Mouse (Mus musculus) liver, embryonic 12.5 days (tissue): ENCODE data around the gene Usp8. TPM values are rescaled to one million over a fixed set of nuclear protein-coding genes. Genes with fewer than 3 reads are reported as not detected.

Experiments used
- ATAC-seq: fragments of 200-750 bp; cut with Nextera tagmentation; 2 replicates; pipeline ENCODE4 v1.8.0; 2017; ENCODE audit warnings: moderate number of reproducible peaks, mild to moderate bottlenecking, moderate library complexity
- H3K27ac ChIP-seq: fragments of 300-500 bp; sonication (generic); 2 replicates; pipeline ENCODE4 v1.5.1; 2016; ENCODE audit warnings: mild to moderate bottlenecking
- H3K27me3 ChIP-seq: fragments of 300-500 bp; sonication (generic); replicated peaks from 2 replicates; pipeline ENCODE4 v1.6.1; 2016; ENCODE audit warnings: mild to moderate bottlenecking, moderate library complexity
- H3K36me3 ChIP-seq: fragments of 300-500 bp; sonication (generic); 2 replicates; pipeline ENCODE4 v1.6.1; 2016; ENCODE audit warnings: mild to moderate bottlenecking, moderate library complexity
- H3K4me1 ChIP-seq: fragments of 300-500 bp; sonication (generic); 2 replicates; pipeline ENCODE4 v1.6.1; 2016
- H3K4me2 ChIP-seq: fragments of 300-500 bp; sonication (generic); 2 replicates; pipeline ENCODE4 v1.6.1; 2016; ENCODE audit warnings: mild to moderate bottlenecking, moderate library complexity
- H3K4me3 ChIP-seq: fragments of 300-500 bp; sonication (generic); 2 replicates; pipeline ENCODE4 v1.5.1; 2016; ENCODE audit warnings: mild to moderate bottlenecking, moderate library complexity
- H3K9ac ChIP-seq: fragments of 300-500 bp; sonication (generic); 2 replicates; pipeline ENCODE4 v1.6.1; 2016; ENCODE audit warnings: mild to moderate bottlenecking, moderate library complexity
- H3K9me3 ChIP-seq: fragments of 300-500 bp; sonication (generic); replicated peaks from 2 replicates; pipeline ENCODE4 v1.6.1; 2016; ENCODE audit warnings: mild to moderate bottlenecking, moderate library complexity
- WGBS: fragments of 180-500 bp; shearing (Covaris S2); methylation state at CpG from one replicate; pipeline ENCODE4 v1.1.7; 2016; ENCODE audit not compliant: insufficient replicate concordance; 5-methylcytosine and 5-hydroxymethylcytosine counted together
- polyA plus RNA-seq: library from polyadenylated mRNA; unstranded; fragments of >200 nt; fragmentation: Nextera tagmentation; extraction: Ambion mirVana; gene quantifications from 2 replicates; pipeline ENCODE4 v1.2.1, GENCODE M21; 2016

The Usp8 gene
- polyA plus RNA-seq, 1 experiment from 2014 or later, result 27.7 TPM

- H3K27me3 ChIP-seq, result no peaks in the 10 kb centered on the region
- no peak for ATAC-seq
- H3K9ac ChIP-seq, result no peak overlapping the region
- no peaks in the 10 kb centered on the region for H3K9me3 ChIP-seq
- WGBS, result 53% methylated on average over 1 of the region's 1 CpGs
- peaks cover 18% of the 10 kb centered on the region for H3K36me3 ChIP-seq
- H3K4me1 ChIP-seq, result peaks cover 8% of the 10 kb centered on the region; the same call in 1 of the 2 replicates
- no peak overlapping the region; the same call in 1 of the 2 replicates for H3K27ac ChIP-seq
- no peak overlapping the region for H3K4me2 ChIP-seq
- H3K4me3 ChIP-seq, result no peak overlapping the region
Observed at GRCm38 (mm10) chr2:126682937-126683336, 24.2 kb upstream of the Usp8 start.

GRCm38 (mm10) chr2:126691290-126691689, 15.8 kb upstream of the Usp8 start:
- H3K27ac ChIP-seq, result no peak overlapping the region
- ATAC-seq, result no peak
- no peaks in the 10 kb centered on the region for H3K4me1 ChIP-seq
- H3K9me3 ChIP-seq, result no peaks in the 10 kb centered on the region
- H3K27me3 ChIP-seq, result no peaks in the 10 kb centered on the region
- 71% methylated on average over 3 of the region's 3 CpGs for WGBS
- no peak overlapping the region for H3K4me2 ChIP-seq
- H3K4me3 ChIP-seq, result no peak overlapping the region
- H3K9ac ChIP-seq, result no peak overlapping the region
- H3K36me3 ChIP-seq, result no peaks in the 10 kb centered on the region

- no peak overlapping the region for H3K4me3 ChIP-seq
- peaks cover 4% of the 10 kb centered on the region; the same call in 1 of the 2 replicates for H3K27me3 ChIP-seq
- H3K27ac ChIP-seq, result no peak overlapping the region
- no peaks in the 10 kb centered on the region for H3K4me1 ChIP-seq
- no peak overlapping the region for H3K4me2 ChIP-seq
- H3K9me3 ChIP-seq, result no peaks in the 10 kb centered on the region
- H3K9ac ChIP-seq, result no peak overlapping the region
- 56% methylated on average over 6 of the region's 6 CpGs for WGBS
- ATAC-seq, result no peak
- no peaks in the 10 kb centered on the region for H3K36me3 ChIP-seq
Observed at GRCm38 (mm10) chr2:126695285-126695684, 11.8 kb upstream of the Usp8 start.

- Histone ChIP-seq H3K9me3 (no peaks in the 10 kb centered on the region), H3K4me2 (peak overlapping the region; percentile 84), H3K4me1 (peaks cover 10% of the 10 kb centered on the region), H3K27me3 (peaks cover 16% of the 10 kb centered on the region), H3K27ac (peak overlapping the region; percentile 77), H3K4me3 (peak overlapping the region; percentile 94), H3K9ac (peak overlapping the region; percentile 88), H3K36me3 (0 out of 2 replicates have a peak, but pooled peaks cover 4% of the 10 kb centered on the region)
- WGBS, result 1% methylated on average over 23 of the region's 23 CpGs
- ATAC-seq, result peak; percentile 82
Observed at GRCm38 (mm10) chr2:126707438-126707779, 281 bp downstream of the Usp8 start.

GRCm38 (mm10) chr2:126708361-126708760, 1.2 kb downstream of the Usp8 start:
- Histone ChIP-seq H3K4me2 (peak overlapping the region; percentile 84), H3K36me3 (0 out of 2 replicates have a peak, but pooled peaks cover 7% of the 10 kb centered on the region), H3K27me3 (peaks cover 16% of the 10 kb centered on the region), H3K4me1 (peaks cover 10% of the 10 kb centered on the region), H3K9ac (peak overlapping the region; percentile 88), H3K27ac (no peak overlapping the region), H3K4me3 (peak overlapping the region; percentile 94), H3K9me3 (no peaks in the 10 kb centered on the region)
- 45% methylated on average over 4 of the region's 4 CpGs for WGBS
- ATAC-seq, result no peak

- 91% methylated on average over 5 of the region's 5 CpGs for WGBS
- Histone ChIP-seq H3K4me1 (peaks cover 22% of the 10 kb centered on the region), H3K4me3 (no peak overlapping the region), H3K9ac (no peak overlapping the region), H3K4me2 (no peak overlapping the region), H3K27ac (no peak overlapping the region), H3K9me3 (no peaks in the 10 kb centered on the region), H3K36me3 (peaks cover 11% of the 10 kb centered on the region), H3K27me3 (no peaks in the 10 kb centered on the region)
- ATAC-seq, result no peak
Observed at GRCm38 (mm10) chr2:126712526-126712925, 5.4 kb downstream of the Usp8 start.

GRCm38 (mm10) chr2:126712950-126713349, 5.8 kb downstream of the Usp8 start:
- ATAC-seq, result no peak
- no peak overlapping the region for H3K27ac ChIP-seq
- H3K9me3 ChIP-seq, result no peaks in the 10 kb centered on the region
- no peaks in the 10 kb centered on the region for H3K27me3 ChIP-seq
- peaks cover 15% of the 10 kb centered on the region for H3K36me3 ChIP-seq
- H3K4me1 ChIP-seq, result peaks cover 20% of the 10 kb centered on the region
- no peak overlapping the region for H3K4me2 ChIP-seq
- no peak overlapping the region for H3K4me3 ChIP-seq
- H3K9ac ChIP-seq, result no peak overlapping the region

- Histone ChIP-seq H3K4me1 (peaks cover 4% of the 10 kb centered on the region; the same call in 1 of the 2 replicates), H3K36me3 (peaks cover 62% of the 10 kb centered on the region), H3K27ac (no peak overlapping the region), H3K4me2 (no peak overlapping the region), H3K9ac (no peak overlapping the region), H3K4me3 (no peak overlapping the region), H3K27me3 (no peaks in the 10 kb centered on the region), H3K9me3 (no peaks in the 10 kb centered on the region)
- no peak for ATAC-seq
- 94% methylated on average over 4 of the region's 4 CpGs for WGBS
Observed at GRCm38 (mm10) chr2:126729207-126729606, 22.1 kb downstream of the Usp8 start.

- WGBS, result 82% methylated on average over 2 of the region's 2 CpGs
- Histone ChIP-seq H3K36me3 (peaks cover 72% of the 10 kb centered on the region), H3K27me3 (no peaks in the 10 kb centered on the region), H3K27ac (no peak overlapping the region), H3K9ac (no peak overlapping the region), H3K4me3 (no peak overlapping the region), H3K4me2 (no peak overlapping the region), H3K4me1 (peaks cover 4% of the 10 kb centered on the region; the same call in 1 of the 2 replicates), H3K9me3 (no peaks in the 10 kb centered on the region)
- ATAC-seq, result no peak
Observed at GRCm38 (mm10) chr2:126730502-126730901, 23.4 kb downstream of the Usp8 start.

GRCm38 (mm10) chr2:126735339-126736073, 28.4 kb downstream of the Usp8 start:
- H3K27me3 ChIP-seq, result no peaks in the 10 kb centered on the region
- no peak for ATAC-seq
- WGBS, result 78% methylated on average over 6 of the region's 6 CpGs
- H3K9ac ChIP-seq, result no peak overlapping the region
- H3K4me3 ChIP-seq, result no peak overlapping the region
- peaks cover 78% of the 10 kb centered on the region for H3K36me3 ChIP-seq
- H3K4me1 ChIP-seq, result no peaks in the 10 kb centered on the region
- H3K27ac ChIP-seq, result no peak overlapping the region
- H3K9me3 ChIP-seq, result no peaks in the 10 kb centered on the region
- no peak overlapping the region for H3K4me2 ChIP-seq

GRCm38 (mm10) chr2:126740314-126740713, 33.2 kb downstream of the Usp8 start:
- no peak for ATAC-seq
- Histone ChIP-seq H3K4me3 (no peak overlapping the region), H3K4me2 (no peak overlapping the region), H3K9ac (no peak overlapping the region), H3K27me3 (no peaks in the 10 kb centered on the region), H3K36me3 (peaks cover 81% of the 10 kb centered on the region), H3K27ac (no peak overlapping the region), H3K4me1 (no peaks in the 10 kb centered on the region), H3K9me3 (no peaks in the 10 kb centered on the region)
- WGBS, result 72% methylated on average over 2 of the region's 2 CpGs

GRCm38 (mm10) chr2:126743389-126743788, 36.3 kb downstream of the Usp8 start:
- WGBS, result 83% methylated on average over 5 of the region's 5 CpGs
- Histone ChIP-seq H3K9ac (no peak overlapping the region), H3K4me3 (no peak overlapping the region), H3K27ac (no peak overlapping the region), H3K9me3 (no peaks in the 10 kb centered on the region), H3K27me3 (no peaks in the 10 kb centered on the region), H3K36me3 (peaks cover 85% of the 10 kb centered on the region), H3K4me1 (no peaks in the 10 kb centered on the region), H3K4me2 (no peak overlapping the region)
- ATAC-seq, result no peak

- no peak overlapping the region for H3K9ac ChIP-seq
- no peaks in the 10 kb centered on the region for H3K9me3 ChIP-seq
- ATAC-seq, result no peak
- no peak overlapping the region for H3K4me2 ChIP-seq
- no peak overlapping the region for H3K4me3 ChIP-seq
- peaks cover 95% of the 10 kb centered on the region for H3K36me3 ChIP-seq
- 91% methylated on average over 6 of the region's 6 CpGs for WGBS
- no peak overlapping the region for H3K27ac ChIP-seq
- no peaks in the 10 kb centered on the region for H3K27me3 ChIP-seq
- H3K4me1 ChIP-seq, result no peaks in the 10 kb centered on the region
Observed at GRCm38 (mm10) chr2:126755664-126756063, 48.5 kb downstream of the Usp8 start.
